Mouse (Mus musculus): ENCODE data around the gene Bid. TPM values are rescaled to one million over a fixed set of nuclear protein-coding genes. Genes with fewer than 3 reads are reported as not detected.
A peak's percentile ranks its signal among the peaks of the same experiment; 100 is the strongest.

The Bid gene
- polyA plus RNA-seq, 1 experiment from 2014 or later = 8.4 TPM

GRCm38 (mm10) chr6:120956259-120957161 lies 39.9 kb upstream of the Bid start:
- no peak for ATAC-seq
- H3K9me3 ChIP-seq (ENCODE audit: low read length) = no peaks in the 10 kb centered on the region
- H3K36me3 ChIP-seq (ENCODE audit: insufficient read depth, low read length) = peaks cover 9% of the 10 kb centered on the region; the same call in 1 of the 2 replicates
- H3K27me3 ChIP-seq (replicated peaks; ENCODE audit: insufficient read depth, low read length) = no peaks in the 10 kb centered on the region
- WGBS = 82% methylated on average over 11 of the region's 11 CpGs
- no peak for DNase-seq (ENCODE audit: low spot score)
- TF ChIP-seq CTCF (IDR thresholded peaks at IDR 0.05) = no peak
- TF ChIP-seq EP300 (IDR thresholded peaks at IDR 0.05) = no peak
- H3K27ac ChIP-seq (ENCODE audit: low read length) = no peak overlapping the region
- no peak overlapping the region for H3K4me2 ChIP-seq (replicated peaks; ENCODE audit: low read depth, low read length)
- 0 out of 2 replicates have a peak, but pooled peaks cover 3% of the 10 kb centered on the region for H3K4me1 ChIP-seq (ENCODE audit: insufficient read depth, low read depth, low read length)
- H3K9ac ChIP-seq (replicated peaks; ENCODE audit: low read depth) = no peak overlapping the region
- H3K4me3 ChIP-seq (ENCODE audit: low read depth, low read length) = no peak overlapping the region

- peak; percentile 69 for DNase-seq (ENCODE audit: low spot score)
Measured at GRCm38 (mm10) chr6:120955215-120955614, 38.6 kb upstream of the Bid start.

GRCm38 (mm10) chr6:120954241-120954640 lies 37.6 kb upstream of the Bid start:
- WGBS = 88% methylated on average over 8 of the region's 8 CpGs
- no peak overlapping the region for H3K27ac ChIP-seq (ENCODE audit: low read length)
- no peak overlapping the region for H3K9ac ChIP-seq (replicated peaks; ENCODE audit: low read depth)
- H3K27me3 ChIP-seq (replicated peaks; ENCODE audit: insufficient read depth, low read length) = no peaks in the 10 kb centered on the region
- no peaks in the 10 kb centered on the region for H3K9me3 ChIP-seq (ENCODE audit: low read length)
- peaks cover 18% of the 10 kb centered on the region for H3K36me3 ChIP-seq (ENCODE audit: insufficient read depth, low read length)
- H3K4me1 ChIP-seq (ENCODE audit: insufficient read depth, low read depth, low read length) = 0 out of 2 replicates have a peak, but pooled peaks cover 3% of the 10 kb centered on the region
- ATAC-seq (no peak), DNase-seq (ENCODE audit: low spot score) (no peak)
- H3K4me3 ChIP-seq (ENCODE audit: low read depth, low read length) = no peak overlapping the region
- no peak overlapping the region for H3K4me2 ChIP-seq (replicated peaks; ENCODE audit: low read depth, low read length)
- no peak for TF ChIP-seq EP300 (IDR thresholded peaks at IDR 0.05)
- no peak for TF ChIP-seq CTCF (IDR thresholded peaks at IDR 0.05)

More at GRCm38 (mm10) chr6:120955215-120955614, 38.6 kb upstream of the Bid start:
- 0 out of 2 replicates have a peak, but pooled peaks cover 3% of the 10 kb centered on the region for H3K4me1 ChIP-seq (ENCODE audit: insufficient read depth, low read depth, low read length)
- no peak for ATAC-seq
- H3K4me3 ChIP-seq (ENCODE audit: low read depth, low read length) = no peak overlapping the region
- WGBS = 50% methylated on average over 3 of the region's 3 CpGs
- no peaks in the 10 kb centered on the region for H3K9me3 ChIP-seq (ENCODE audit: low read length)
- no peaks in the 10 kb centered on the region for H3K27me3 ChIP-seq (replicated peaks; ENCODE audit: insufficient read depth, low read length)
- peaks cover 9% of the 10 kb centered on the region; the same call in 1 of the 2 replicates for H3K36me3 ChIP-seq (ENCODE audit: insufficient read depth, low read length)
- H3K27ac ChIP-seq (ENCODE audit: low read length) = no peak overlapping the region
- no peak overlapping the region for H3K9ac ChIP-seq (replicated peaks; ENCODE audit: low read depth)
- TF ChIP-seq CTCF (IDR thresholded peaks at IDR 0.05) (no peak), EP300 (IDR thresholded peaks at IDR 0.05) (no peak)
- H3K4me2 ChIP-seq (replicated peaks; ENCODE audit: low read depth, low read length) = no peak overlapping the region

GRCm38 (mm10) chr6:120952475-120952874 lies 35.8 kb upstream of the Bid start:
- TF ChIP-seq CTCF (IDR thresholded peaks at IDR 0.05) = no peak
- no peak for TF ChIP-seq EP300 (IDR thresholded peaks at IDR 0.05)
- no peak overlapping the region for H3K4me3 ChIP-seq (ENCODE audit: low read depth, low read length)
- no peak overlapping the region for H3K27ac ChIP-seq (ENCODE audit: low read length)
- H3K9ac ChIP-seq (replicated peaks; ENCODE audit: low read depth) = no peak overlapping the region
- WGBS = 95% methylated on average over 6 of the region's 6 CpGs
- H3K27me3 ChIP-seq (replicated peaks; ENCODE audit: insufficient read depth, low read length) = no peaks in the 10 kb centered on the region
- DNase-seq (ENCODE audit: low spot score) (no peak), ATAC-seq (no peak)
- H3K4me1 ChIP-seq (ENCODE audit: insufficient read depth, low read depth, low read length) = 0 out of 2 replicates have a peak, but pooled peaks cover 3% of the 10 kb centered on the region
- H3K4me2 ChIP-seq (replicated peaks; ENCODE audit: low read depth, low read length) = no peak overlapping the region
- no peaks in the 10 kb centered on the region for H3K9me3 ChIP-seq (ENCODE audit: low read length)
- peaks cover 18% of the 10 kb centered on the region for H3K36me3 ChIP-seq (ENCODE audit: insufficient read depth, low read length)

- ATAC-seq (peak; percentile 66), DNase-seq (ENCODE audit: low spot score) (peak; percentile 66)
- TF ChIP-seq CTCF (IDR thresholded peaks at IDR 0.05) (no peak), EP300 (IDR thresholded peaks at IDR 0.05) (no peak)
- Histone ChIP-seq H3K4me3 (ENCODE audit: low read depth, low read length) (no peak overlapping the region), H3K36me3 (ENCODE audit: insufficient read depth, low read length) (peaks cover 15% of the 10 kb centered on the region), H3K4me2 (replicated peaks; ENCODE audit: low read depth, low read length) (no peak overlapping the region), H3K27me3 (replicated peaks; ENCODE audit: insufficient read depth, low read length) (no peaks in the 10 kb centered on the region), H3K9me3 (ENCODE audit: low read length) (no peaks in the 10 kb centered on the region), H3K4me1 (ENCODE audit: insufficient read depth, low read depth, low read length) (0 out of 2 replicates have a peak, but pooled peaks cover 3% of the 10 kb centered on the region), H3K9ac (replicated peaks; ENCODE audit: low read depth) (no peak overlapping the region), H3K27ac (ENCODE audit: low read length) (no peak overlapping the region)
- WGBS = 67% methylated on average over 6 of the region's 6 CpGs
Measured at GRCm38 (mm10) chr6:120951311-120951710, 34.7 kb upstream of the Bid start.

GRCm38 (mm10) chr6:120945510-120945909 lies 28.9 kb upstream of the Bid start:
- no peak for TF ChIP-seq CTCF (IDR thresholded peaks at IDR 0.05)
- TF ChIP-seq EP300 (IDR thresholded peaks at IDR 0.05) = no peak
- 91% methylated on average over 9 of the region's 9 CpGs for WGBS
- DNase-seq (ENCODE audit: low spot score) (no peak), ATAC-seq (no peak)
- no peak overlapping the region for H3K9ac ChIP-seq (replicated peaks; ENCODE audit: low read depth)
- H3K36me3 ChIP-seq (ENCODE audit: insufficient read depth, low read length) = peaks cover 9% of the 10 kb centered on the region
- no peak overlapping the region for H3K4me2 ChIP-seq (replicated peaks; ENCODE audit: low read depth, low read length)
- no peaks in the 10 kb centered on the region for H3K9me3 ChIP-seq (ENCODE audit: low read length)
- H3K27ac ChIP-seq (ENCODE audit: low read length) = no peak overlapping the region
- no peaks in the 10 kb centered on the region for H3K27me3 ChIP-seq (replicated peaks; ENCODE audit: insufficient read depth, low read length)
- no peaks in the 10 kb centered on the region for H3K4me1 ChIP-seq (ENCODE audit: insufficient read depth, low read depth, low read length)
- H3K4me3 ChIP-seq (ENCODE audit: low read depth, low read length) = no peak overlapping the region
